Mouse (Mus musculus): ENCODE results near the gene Cidec.

- no peak for TF ChIP-seq CTCF (conservative IDR thresholded peaks at IDR 0.05; ENCODE audit: low read length)
- no peak for TF ChIP-seq POU5F1 (IDR thresholded peaks at IDR 0.05; ENCODE audit: borderline replicate concordance, low read length)
- TF ChIP-seq NANOG (IDR thresholded peaks at IDR 0.05; ENCODE audit: borderline replicate concordance, low read length) = no peak
These were observed 30.0 kb upstream of the Cidec start for GRCm38 (mm10) chr6:113465602-113466001.
